In genomic region chr2:59408040-59408587, GRCm38 (mm10) we compare ENCODE assay signal across 9 mouse cellular contexts.
DNase-seq lines count a peak whose midpoint lies in the region; ATAC-seq and TF ChIP-seq lines count a peak whose summit lies in the region.
"Had no signal": no experiment of that assay in that cellular context is flagged by ENCODE, and none has a peak within 500 bp of the region (broad histone marks: within the 10 kb centered on the region; RNA-seq: fewer than 3 reads in every experiment).

No protein-coding gene starts in this region.

- no peak for DNase-seq in forebrain, postnatal 0 days
- peak; percentile 53 for DNase-seq in lung, postnatal 36 days
- DNase-seq in lung, postnatal 14 days, result no peak
- DNase-seq in cerebellum, adult 9-11 months, result peak; percentile 73

- H3K9ac ChIP-seq in forebrain, postnatal 0 days, result no peak overlapping the region
- no peak overlapping the region for H3K9ac ChIP-seq in forebrain, embryonic 15.5 days (replicated peaks)
- H3K9ac ChIP-seq in hindbrain, embryonic 16.5 days (ENCODE audit: low read depth, low read length), result no peak overlapping the region
- no peak overlapping the region for H3K9ac ChIP-seq in liver, embryonic 12.5 days
- H3K9ac ChIP-seq: limb, embryonic 15.5 days had no signal

- peak; percentile 12; the same call in 1 of the 2 replicates for ATAC-seq in forebrain, postnatal 0 days
- ATAC-seq in forebrain, embryonic 15.5 days (replicated peaks), result no peak
- ATAC-seq in hindbrain, embryonic 16.5 days, result no peak; the same call in 1 of the 2 replicates
- ATAC-seq in liver, embryonic 12.5 days, result no peak
- ATAC-seq in erythroblast, adult 5-6 weeks (replicated peaks; ENCODE audit: low FRiP score, poor library complexity, severe bottlenecking), result no peak

- H3K4me1 ChIP-seq in forebrain, postnatal 0 days (ENCODE audit: insufficient read depth), result no peaks in the 10 kb centered on the region
- H3K4me1 ChIP-seq in forebrain, embryonic 15.5 days, result 0 out of 2 replicates have a peak, but pooled peaks cover 3% of the 10 kb centered on the region
- peaks cover 3% of the 10 kb centered on the region for H3K4me1 ChIP-seq in hindbrain, embryonic 16.5 days (ENCODE audit: control insufficient read depth, insufficient read depth, low read depth, low read length)
- H3K4me1 ChIP-seq in liver, embryonic 12.5 days, result no peaks in the 10 kb centered on the region
- H3K4me1 ChIP-seq: limb, embryonic 15.5 days had no signal

- H3K27me3 ChIP-seq in forebrain, postnatal 0 days (ENCODE audit: insufficient read depth, low read length), result no peaks in the 10 kb centered on the region
- no peaks in the 10 kb centered on the region for H3K27me3 ChIP-seq in forebrain, embryonic 15.5 days
- no peaks in the 10 kb centered on the region for H3K27me3 ChIP-seq in hindbrain, embryonic 16.5 days (replicated peaks; ENCODE audit: control insufficient read depth, insufficient read depth, low read length)
- no peaks in the 10 kb centered on the region for H3K27me3 ChIP-seq in liver, embryonic 12.5 days (replicated peaks)
- H3K27me3 ChIP-seq: limb, embryonic 15.5 days had no signal

- WGBS in forebrain, postnatal 0 days, result 81% methylated on average over 10 of the region's 10 CpGs
- WGBS in forebrain, embryonic 15.5 days, result 91% methylated on average over 10 of the region's 10 CpGs
- whole genome bisulfite sequencing in hindbrain, embryonic 16.5 days, result 70% methylated on average over 10 of the region's 10 CpGs
- 66% methylated on average over 10 of the region's 10 CpGs for WGBS in liver, embryonic 12.5 days (ENCODE audit: insufficient replicate concordance)

- no peak overlapping the region for H3K4me3 ChIP-seq in forebrain, postnatal 0 days (ENCODE audit: low read depth, low read length)
- no peak overlapping the region for H3K4me3 ChIP-seq in forebrain, embryonic 15.5 days
- H3K4me3 ChIP-seq in hindbrain, embryonic 16.5 days (ENCODE audit: low read length), result no peak overlapping the region
- H3K4me3 ChIP-seq in liver, embryonic 12.5 days, result no peak overlapping the region
- H3K4me3 ChIP-seq: limb, embryonic 15.5 days had no signal

- H3K9me3 ChIP-seq in forebrain, postnatal 0 days (ENCODE audit: low read length), result 0 out of 2 replicates have a peak, but pooled peaks cover 5% of the 10 kb centered on the region
- H3K9me3 ChIP-seq in forebrain, embryonic 15.5 days, result no peaks in the 10 kb centered on the region
- peaks cover 2% of the 10 kb centered on the region; the same call in 1 of the 2 replicates for H3K9me3 ChIP-seq in hindbrain, embryonic 16.5 days (ENCODE audit: control insufficient read depth, low read length)
- H3K9me3 ChIP-seq in liver, embryonic 12.5 days (replicated peaks), result no peaks in the 10 kb centered on the region
- H3K9me3 ChIP-seq: limb, embryonic 15.5 days had no signal

- TF ChIP-seq CTCF in forebrain, postnatal 0 days (IDR thresholded peaks at IDR 0.05; ENCODE audit: low read depth), result no peak

- H3K4me2 ChIP-seq in forebrain, postnatal 0 days (ENCODE audit: low read depth), result no peak overlapping the region
- H3K4me2 ChIP-seq in forebrain, embryonic 15.5 days (replicated peaks), result no peak overlapping the region
- H3K4me2 ChIP-seq in hindbrain, embryonic 16.5 days (ENCODE audit: low read length), result no peak overlapping the region
- no peak overlapping the region for H3K4me2 ChIP-seq in liver, embryonic 12.5 days
- H3K4me2 ChIP-seq: limb, embryonic 15.5 days had no signal

- H3K36me3 ChIP-seq in forebrain, postnatal 0 days (ENCODE audit: insufficient read depth), result no peaks in the 10 kb centered on the region
- no peaks in the 10 kb centered on the region for H3K36me3 ChIP-seq in forebrain, embryonic 15.5 days
- no peaks in the 10 kb centered on the region for H3K36me3 ChIP-seq in hindbrain, embryonic 16.5 days (ENCODE audit: control insufficient read depth, insufficient read depth, low read length)
- H3K36me3 ChIP-seq in liver, embryonic 12.5 days, result no peaks in the 10 kb centered on the region
- H3K36me3 ChIP-seq: limb, embryonic 15.5 days had no signal

- H3K27ac ChIP-seq in forebrain, postnatal 0 days (ENCODE audit: low read depth, low read length), result peak overlapping the region; percentile 40; the same call in 1 of the 2 replicates
- H3K27ac ChIP-seq in forebrain, embryonic 15.5 days (replicated peaks), result no peak overlapping the region
- H3K27ac ChIP-seq in hindbrain, embryonic 16.5 days (ENCODE audit: low read depth, low read length), result peak overlapping the region; percentile 60; the same call in 1 of the 2 replicates
- no peak overlapping the region for H3K27ac ChIP-seq in liver, embryonic 12.5 days
- H3K27ac ChIP-seq: limb, embryonic 15.5 days had no signal

Comparison
In these comparisons a context has a peak if more than half of its experiments do, and no peak if none do; other contexts are left out.
1. DNase-seq: peak in lung, postnatal 36 days (single experiment) and cerebellum, adult 9-11 months (single experiment); none in forebrain, postnatal 0 days (single experiment) and lung, postnatal 14 days (single experiment).
2. H3K27ac ChIP-seq: peak in forebrain, postnatal 0 days (single experiment) and hindbrain, embryonic 16.5 days (single experiment); none in forebrain, embryonic 15.5 days (single experiment) and liver, embryonic 12.5 days (single experiment).